Mouse (Mus musculus) stomach, postnatal 0 days (tissue): Measurements from ENCODE around the gene Card10. TPM values are rescaled to one million over a fixed set of nuclear protein-coding genes. Genes with fewer than 3 reads are reported as not detected.

ENCODE experiments used
- ATAC-seq: fragments of 200-750 bp; cut with Nextera tagmentation; 2 replicates; pipeline ENCODE4 v1.8.0; 2017; ENCODE audit not compliant: low FRiP score, low TSS enrichment
- DNase-seq: peaks from one replicate; pipeline ENCODE4 v3.0.0-alpha.2; 2016; ENCODE audit warnings: low spot score
- H3K27ac ChIP-seq: fragments of 300-500 bp; sonication (generic); replicated peaks from 2 replicates; pipeline ENCODE4 v1.5.1; 2014; ENCODE audit warnings: mild to moderate bottlenecking, control low read depth
- H3K27me3 ChIP-seq: fragments of 300-500 bp; sonication (generic); 2 replicates; pipeline ENCODE4 v1.6.1; 2014; ENCODE audit warnings: low read length; ENCODE audit not compliant: control insufficient read depth, insufficient read depth
- H3K36me3 ChIP-seq: fragments of 300-500 bp; sonication (generic); 2 replicates; pipeline ENCODE4 v1.6.1; 2014; ENCODE audit warnings: low read length, mixed read lengths; ENCODE audit not compliant: control insufficient read depth, insufficient read depth
- H3K4me1 ChIP-seq: fragments of 300-500 bp; sonication (generic); replicated peaks from 2 replicates; pipeline ENCODE4 v1.6.1; 2014; ENCODE audit warnings: antibody characterized with exemption; ENCODE audit not compliant: control insufficient read depth, insufficient read depth
- H3K4me2 ChIP-seq: fragments of 300-500 bp; sonication (generic); replicated peaks from 2 replicates; pipeline ENCODE4 v1.6.1; 2014; ENCODE audit warnings: low read depth, mild to moderate bottlenecking, control low read depth, moderate library complexity
- H3K4me3 ChIP-seq: fragments of 300-500 bp; sonication (generic); 2 replicates; pipeline ENCODE4 v1.5.1; 2014; ENCODE audit warnings: low read depth, low read length, control low read depth
- H3K9ac ChIP-seq: fragments of 300-500 bp; sonication (generic); 2 replicates; pipeline ENCODE4 v1.6.1; 2014; ENCODE audit warnings: mild to moderate bottlenecking, low read length, control low read depth, mixed read lengths
- H3K9me3 ChIP-seq: fragments of 300-500 bp; sonication (generic); 2 replicates; pipeline ENCODE4 v1.6.1; 2016; ENCODE audit warnings: low read length; ENCODE audit not compliant: control insufficient read depth
- CTCF ChIP-seq: IDR thresholded peaks from 2 replicates; pipeline ENCODE4 v1.5.1; 2016; ENCODE audit warnings: antibody characterized with exemption, low read depth, mild to moderate bottlenecking, moderate library complexity
- EP300 ChIP-seq: optimal IDR thresholded peaks from 2 replicates; pipeline ENCODE3; 2016; ENCODE audit warnings: antibody characterized with exemption
- whole genome bisulfite sequencing: fragments of 180-500 bp; shearing (Covaris S2); extraction: QIAGEN DNeasy Blood & Tissue Kit; methylation state at CpG from one replicate; pipeline ENCODE4 v1.1.7; 2014; 5-methylcytosine and 5-hydroxymethylcytosine counted together
- polyA plus RNA-seq: library from polyadenylated mRNA; unstranded; fragments of >200 nt; fragmentation: Nextera tagmentation; extraction: Ambion mirVana; gene quantifications from 2 replicates; pipeline ENCODE4 v1.2.1, GENCODE M21; 2015

Card10 gene
- polyA plus RNA-seq, 1 experiment from 2014 or later, result 2.4 TPM

- 0 out of 2 replicates have a peak within 1 kb of the TSS, but pooled peaks have one; percentile 13 for H3K9ac ChIP-seq
- no peak for TF ChIP-seq EP300
- TF ChIP-seq CTCF, result peak; percentile 23; the same call in 1 of the 2 replicates
- H3K4me1 ChIP-seq, result no peaks in the 10 kb centered on the region
- H3K27me3 ChIP-seq, result no peaks in the 10 kb centered on the region
- H3K4me3 ChIP-seq, result peak within 1 kb of the TSS; percentile 17
- 0 out of 2 replicates have a peak, but pooled peaks cover 3% of the 10 kb centered on the region for H3K9me3 ChIP-seq
- DNase-seq (peak; percentile 77), ATAC-seq (peak; percentile 75)
- H3K27ac ChIP-seq, result peak within 1 kb of the TSS; percentile 45; the same call in 1 of the 2 replicates
- peak within 1 kb of the TSS; percentile 35 for H3K4me2 ChIP-seq
- 4% methylated on average over 11 of the region's 11 CpGs for whole genome bisulfite sequencing
- H3K36me3 ChIP-seq, result 0 out of 2 replicates have a peak, but pooled peaks cover 3% of the 10 kb centered on the region
These were observed 29.5 kb downstream of the Card10 start, which contains the start of gene Mfng for GRCm38 (mm10) chr15:78773290-78773729. Mfng (minus strand) TSS chr15:78773475.

GRCm38 (mm10) chr15:78772856-78773255 is 30.0 kb downstream of the Card10 start:
- no peak for ATAC-seq
- H3K9ac ChIP-seq, result 0 out of 2 replicates have a peak overlapping the region, but pooled peaks have one; percentile 13
- 54% methylated on average over 14 of the region's 14 CpGs for WGBS
- peak overlapping the region; percentile 35 for H3K4me2 ChIP-seq
- H3K4me3 ChIP-seq, result peak overlapping the region; percentile 17
- H3K9me3 ChIP-seq, result 0 out of 2 replicates have a peak, but pooled peaks cover 3% of the 10 kb centered on the region
- DNase-seq, result no peak
- no peak for TF ChIP-seq EP300
- TF ChIP-seq CTCF, result no peak
- peak overlapping the region; percentile 45; the same call in 1 of the 2 replicates for H3K27ac ChIP-seq
- no peaks in the 10 kb centered on the region for H3K4me1 ChIP-seq
- no peaks in the 10 kb centered on the region for H3K27me3 ChIP-seq
- 0 out of 2 replicates have a peak, but pooled peaks cover 3% of the 10 kb centered on the region for H3K36me3 ChIP-seq

GRCm38 (mm10) chr15:78772368-78772763 is 30.5 kb downstream of the Card10 start:
- 53% methylated on average over 4 of the region's 4 CpGs for WGBS
- H3K9ac ChIP-seq, result no peak overlapping the region
- H3K9me3 ChIP-seq, result 0 out of 2 replicates have a peak, but pooled peaks cover 3% of the 10 kb centered on the region
- H3K27ac ChIP-seq, result peak overlapping the region; percentile 45; the same call in 1 of the 2 replicates
- no peak for TF ChIP-seq CTCF
- no peak for TF ChIP-seq EP300
- no peaks in the 10 kb centered on the region for H3K4me1 ChIP-seq
- DNase-seq (no peak), ATAC-seq (no peak)
- H3K27me3 ChIP-seq, result no peaks in the 10 kb centered on the region
- 0 out of 2 replicates have a peak, but pooled peaks cover 3% of the 10 kb centered on the region for H3K36me3 ChIP-seq
- H3K4me2 ChIP-seq, result peak overlapping the region; percentile 8; the same call in 1 of the 2 replicates
- no peak overlapping the region for H3K4me3 ChIP-seq

GRCm38 (mm10) chr15:78771531-78772367 is 31.1 kb downstream of the Card10 start:
- Histone ChIP-seq H3K4me1 (no peaks in the 10 kb centered on the region), H3K9ac (no peak overlapping the region), H3K27me3 (no peaks in the 10 kb centered on the region), H3K36me3 (0 out of 2 replicates have a peak, but pooled peaks cover 3% of the 10 kb centered on the region), H3K4me2 (peak overlapping the region; percentile 8; the same call in 1 of the 2 replicates), H3K27ac (peak overlapping the region; percentile 65), H3K9me3 (0 out of 2 replicates have a peak, but pooled peaks cover 3% of the 10 kb centered on the region), H3K4me3 (no peak overlapping the region)
- no peak for DNase-seq
- peak; percentile 41; the same call in 1 of the 2 replicates for ATAC-seq
- no peak for TF ChIP-seq EP300
- no peak for TF ChIP-seq CTCF
- WGBS, result 61% methylated on average over 17 of the region's 19 CpGs

GRCm38 (mm10) chr15:78770983-78771355 is 31.9 kb downstream of the Card10 start:
- no peak overlapping the region for H3K9ac ChIP-seq
- WGBS, result 40% methylated on average over 5 of the region's 5 CpGs
- no peak for DNase-seq

More at GRCm38 (mm10) chr15:78770983-78771355, 31.9 kb downstream of the Card10 start:
- no peak for ATAC-seq
- Histone ChIP-seq H3K4me2 (no peak overlapping the region), H3K27me3 (no peaks in the 10 kb centered on the region), H3K36me3 (0 out of 2 replicates have a peak, but pooled peaks cover 3% of the 10 kb centered on the region), H3K27ac (no peak overlapping the region), H3K9me3 (0 out of 2 replicates have a peak, but pooled peaks cover 3% of the 10 kb centered on the region), H3K4me3 (no peak overlapping the region), H3K4me1 (no peaks in the 10 kb centered on the region)
- TF ChIP-seq CTCF (no peak), EP300 (no peak)
